Mouse (Mus musculus): ENCODE results near the gene Asb8.

Gene Asb8

DNA sequence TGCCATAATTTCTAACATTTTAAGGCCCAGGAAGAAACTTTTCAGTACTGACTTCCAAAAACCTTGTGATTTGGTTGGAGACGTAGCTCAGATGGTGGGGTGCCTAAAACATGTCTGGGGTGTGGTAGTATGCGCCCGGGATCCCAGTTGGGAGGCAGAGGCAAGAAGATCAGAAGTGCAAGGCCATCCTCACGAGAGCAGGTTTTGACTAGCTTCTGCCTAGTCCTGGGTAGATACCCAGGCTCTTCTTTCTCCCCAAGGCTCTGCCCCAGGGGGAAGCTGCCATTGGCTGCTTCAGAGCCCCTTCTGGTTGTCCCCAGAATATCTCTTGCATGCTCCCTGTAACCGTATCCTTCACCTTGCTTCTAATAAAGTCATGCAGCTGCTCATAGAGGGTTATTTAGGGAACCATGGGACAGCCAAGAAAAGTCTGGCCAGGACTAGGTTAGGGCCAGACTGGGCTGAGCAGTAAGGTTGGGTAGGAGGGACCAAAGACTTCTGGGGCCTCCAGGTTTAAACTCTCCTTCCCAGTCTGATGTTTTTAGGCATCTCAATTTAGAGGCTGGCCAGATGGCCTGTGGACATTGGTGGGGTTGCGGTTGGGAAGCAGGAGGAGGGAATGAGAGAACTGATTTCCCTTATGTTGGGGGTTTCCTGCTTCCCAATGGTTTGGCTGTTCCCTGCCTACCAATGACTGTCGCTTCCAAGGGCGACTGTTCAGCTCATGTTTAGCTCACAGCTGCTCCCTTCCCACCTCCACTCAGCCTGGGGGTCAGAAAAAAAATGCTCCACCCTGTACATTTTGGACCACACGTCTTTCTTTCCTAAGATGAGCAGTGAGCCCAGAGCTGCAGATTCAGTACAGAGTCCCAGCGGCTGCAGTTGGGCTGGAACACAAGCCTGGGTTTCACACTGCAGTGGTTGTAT is 50.3 kb downstream of the Asb8 start:
- no peak for DNase-seq (ENCODE audit: low read depth)

DNA sequence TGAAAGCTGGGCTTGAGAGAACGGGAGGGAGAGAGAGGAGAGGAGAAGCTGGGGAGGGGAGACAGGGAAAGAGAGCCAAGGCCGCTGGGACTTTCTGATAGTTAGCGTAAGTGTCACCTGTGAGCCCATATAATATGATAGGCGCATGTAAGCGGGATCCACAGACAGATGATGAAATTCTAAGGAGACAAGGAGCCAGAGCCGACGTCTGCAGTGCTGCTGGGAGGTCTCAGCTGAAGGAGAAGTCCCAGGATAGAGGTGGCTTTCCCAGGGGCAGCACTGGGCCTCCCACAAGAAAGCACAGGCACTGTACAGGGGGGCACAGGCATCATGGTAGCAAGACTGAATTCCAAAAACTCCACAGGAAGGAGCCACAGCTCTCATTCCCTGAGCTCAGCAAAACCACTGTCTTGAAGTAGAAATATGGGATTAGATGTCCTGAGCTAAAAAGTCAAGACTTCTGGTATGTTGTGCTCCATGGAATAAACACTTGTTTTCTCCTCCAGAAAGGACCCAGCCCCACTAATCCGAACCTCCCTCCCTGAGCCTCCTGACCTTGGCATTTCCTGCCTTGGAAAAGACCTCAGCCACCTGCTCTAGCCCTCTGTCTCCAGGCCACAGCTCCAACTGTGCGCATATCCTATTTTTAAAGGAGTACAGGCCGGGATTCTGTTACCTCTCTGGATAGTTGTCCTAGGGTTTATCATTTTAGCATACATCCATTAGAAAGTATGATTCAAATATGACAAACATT is 51.1 kb downstream of the Asb8 start:
- no peak for DNase-seq (ENCODE audit: low read depth)

DNA sequence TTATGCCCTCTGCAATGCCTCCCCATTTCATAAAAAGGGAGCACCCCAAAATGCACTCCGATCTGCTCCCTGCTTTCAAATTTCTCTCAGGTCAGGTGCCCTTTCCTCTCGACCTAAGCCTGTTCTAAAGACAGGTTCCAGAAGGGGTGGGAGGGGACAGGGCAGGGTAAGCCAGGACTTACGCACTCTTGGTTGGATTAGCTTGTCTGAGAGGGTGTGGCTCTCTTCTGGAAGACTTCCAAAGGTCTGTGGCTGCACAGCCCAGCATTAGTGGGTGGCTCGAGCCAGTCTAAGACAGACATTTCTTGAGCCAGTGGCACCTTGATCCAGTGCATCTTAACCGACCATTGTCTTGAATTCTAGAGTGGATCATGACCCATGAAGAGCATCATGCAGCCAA is 53.6 kb downstream of the Asb8 start:
- no peak for DNase-seq (ENCODE audit: low read depth)

DNA sequence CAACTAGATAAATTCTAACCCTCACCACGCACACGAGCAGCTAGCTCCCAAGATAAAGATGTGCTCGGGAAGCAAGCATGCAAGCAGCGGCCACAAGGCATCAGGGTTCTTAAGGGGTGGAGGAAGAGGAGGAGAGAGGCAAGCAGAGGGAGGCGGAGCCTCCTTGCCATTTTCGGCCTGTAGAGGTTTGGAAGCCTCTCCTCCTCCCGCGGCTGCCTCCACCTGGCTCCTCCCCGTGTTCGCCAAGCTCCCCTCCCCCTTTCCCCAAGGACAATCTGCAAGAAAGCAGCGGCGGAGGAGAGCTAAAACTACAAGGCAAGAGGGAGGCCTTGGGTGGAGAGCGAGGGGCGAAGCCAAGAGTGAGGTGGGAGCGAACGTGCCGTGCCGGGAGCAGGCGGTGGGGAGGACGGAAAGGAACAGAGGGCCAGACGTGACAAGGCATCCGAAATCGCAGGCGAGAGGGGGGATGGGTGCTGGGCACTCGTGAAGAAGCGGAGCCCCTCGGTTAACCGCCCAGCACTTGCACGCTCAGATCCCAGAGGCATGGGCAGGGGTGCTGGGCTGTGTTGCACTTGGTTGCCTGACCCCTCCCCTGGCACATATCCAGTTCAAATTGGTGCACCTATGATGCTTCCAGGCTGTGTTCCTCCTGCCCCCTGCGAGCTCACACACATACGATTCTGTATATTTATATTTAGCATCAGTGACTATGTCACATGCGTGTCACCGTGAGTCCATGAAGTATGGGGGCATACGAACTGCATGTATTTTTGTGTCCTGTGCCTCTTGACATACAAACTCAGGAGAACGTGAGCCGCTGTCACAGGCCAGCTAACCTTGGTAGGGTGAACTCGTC is 56.9 kb downstream of the Asb8 start:
- peak; percentile 74 for DNase-seq (ENCODE audit: low read depth)

DNA sequence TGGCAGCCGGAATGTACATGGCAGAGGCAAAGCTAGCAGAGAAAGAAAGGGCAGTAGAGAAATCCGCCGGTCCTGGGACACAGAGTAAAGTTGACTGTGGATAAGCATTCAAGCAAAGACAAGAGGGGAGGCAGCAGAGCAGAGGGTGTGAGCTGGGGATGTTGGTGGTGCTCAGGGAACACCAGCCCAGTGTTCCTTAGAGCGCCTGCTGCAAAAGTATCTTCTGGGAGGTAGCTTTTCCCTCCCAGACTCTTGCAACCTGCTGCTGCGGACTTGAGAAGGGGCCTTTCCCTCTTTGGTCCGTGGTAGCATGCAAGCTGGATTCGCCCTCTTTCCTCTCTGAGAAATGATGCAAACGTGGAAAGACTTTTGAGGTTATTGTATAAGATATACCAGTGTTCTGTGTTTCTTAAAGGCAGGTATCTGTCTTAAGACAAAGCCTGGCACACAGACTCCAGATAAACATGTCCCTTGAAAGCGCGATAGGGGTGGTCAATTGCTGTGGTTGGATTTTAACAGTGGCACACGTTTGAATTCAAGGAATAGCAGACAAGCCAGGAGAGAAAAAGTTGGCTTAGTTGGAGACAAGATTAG is 57.6 kb downstream of the Asb8 start:
- peak; percentile 3 for DNase-seq (ENCODE audit: low read depth)

DNA sequence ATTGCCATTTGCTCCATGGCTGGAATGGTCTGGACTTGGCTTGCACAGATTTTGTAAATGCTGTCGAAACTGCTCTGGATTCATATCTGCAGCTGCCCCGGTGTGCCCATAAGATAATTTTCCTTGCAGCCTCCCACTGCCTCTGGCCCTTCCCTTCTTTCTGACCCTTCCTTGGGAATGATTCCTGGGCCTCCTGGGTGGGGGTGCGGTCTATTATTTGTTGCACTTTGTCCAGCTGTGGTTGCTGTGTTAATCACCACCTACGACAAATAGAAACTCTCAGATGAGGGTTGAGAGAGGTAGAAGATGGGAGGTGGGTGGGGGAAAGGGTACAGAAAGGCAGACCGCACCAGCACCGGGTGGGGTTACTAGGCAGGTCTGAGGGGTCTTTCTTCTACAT is 58.2 kb downstream of the Asb8 start:
- no peak for DNase-seq (ENCODE audit: low read depth)

DNA sequence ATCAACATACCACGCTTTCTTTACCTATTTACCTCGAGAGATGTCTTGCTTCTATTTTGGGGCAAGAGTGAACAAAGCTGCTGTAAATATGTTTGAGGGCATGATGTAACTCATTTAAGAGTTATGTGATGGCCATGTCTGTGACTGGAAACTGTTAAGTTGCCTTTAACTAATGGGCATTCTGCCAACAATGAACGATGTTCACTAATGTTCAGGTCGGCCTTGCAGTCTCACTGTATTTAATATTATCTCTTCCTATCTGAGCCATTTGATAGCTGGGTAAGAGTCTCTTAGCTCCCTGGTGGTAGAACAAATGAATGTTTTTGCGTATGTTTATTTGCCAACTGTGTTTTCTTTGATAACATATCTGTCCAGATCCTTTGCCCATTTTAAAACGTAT is 58.9 kb downstream of the Asb8 start:
- DNase-seq (ENCODE audit: low read depth), result no peak

DNA sequence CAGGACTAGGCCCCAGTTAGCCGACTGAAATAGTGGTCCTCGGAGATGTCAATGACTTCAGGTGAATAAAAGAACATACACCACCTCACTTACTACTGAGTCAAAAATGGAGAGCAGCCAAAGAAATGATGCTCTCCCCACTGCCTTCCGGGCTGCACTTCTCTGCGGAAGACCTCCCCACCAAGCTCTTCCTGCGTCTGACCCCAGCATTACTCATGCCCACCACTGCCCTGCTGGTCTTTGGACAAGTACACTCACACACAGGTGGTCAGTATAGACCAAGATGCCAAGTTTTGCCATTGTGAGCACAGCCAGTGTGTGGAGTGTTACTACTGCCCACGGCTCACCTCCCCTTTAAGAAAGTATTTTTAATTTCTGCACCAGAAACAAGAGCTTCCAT is 63.0 kb downstream of the Asb8 start:
- DNase-seq (ENCODE audit: low read depth), result no peak

DNA sequence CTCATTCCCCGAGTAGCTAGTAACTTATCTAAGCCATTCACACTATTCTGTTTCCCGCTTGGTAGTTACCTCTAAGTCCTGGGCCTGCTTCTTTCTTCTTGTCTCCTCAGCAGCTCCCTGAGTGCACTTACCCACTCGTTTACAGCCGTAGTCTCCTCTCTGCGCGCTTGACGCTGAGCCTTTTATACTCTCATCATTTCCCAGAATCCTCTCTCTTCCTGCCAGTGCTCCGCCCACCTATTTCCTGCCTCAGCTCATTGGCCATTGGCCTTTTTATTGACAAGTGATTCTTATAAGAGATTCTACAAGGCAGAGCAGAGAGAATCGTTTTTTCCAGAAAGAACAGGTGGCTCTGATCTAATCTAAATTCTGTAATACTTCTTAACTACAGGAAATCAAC is 66.9 kb downstream of the Asb8 start:
- DNase-seq (ENCODE audit: low read depth), result no peak

DNA sequence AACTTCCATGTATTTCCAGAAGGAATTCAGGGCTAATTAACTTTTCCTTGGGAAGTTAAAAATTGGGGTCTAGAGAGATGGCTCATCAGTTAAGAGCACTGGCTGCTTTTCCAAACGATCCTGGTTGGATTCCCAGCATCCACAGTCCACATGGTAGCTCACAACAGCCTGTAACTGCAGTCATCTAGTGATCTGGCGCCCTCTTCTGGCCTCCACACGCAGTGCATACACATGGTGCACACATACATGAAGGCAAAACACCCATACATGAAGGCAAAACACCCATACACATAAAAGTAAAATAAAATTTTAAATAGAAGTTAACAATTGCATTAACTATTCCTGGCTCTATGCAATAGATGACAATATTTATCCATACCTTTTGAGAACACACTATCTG is 68.5 kb downstream of the Asb8 start:
- no peak for DNase-seq (ENCODE audit: low read depth)

DNA sequence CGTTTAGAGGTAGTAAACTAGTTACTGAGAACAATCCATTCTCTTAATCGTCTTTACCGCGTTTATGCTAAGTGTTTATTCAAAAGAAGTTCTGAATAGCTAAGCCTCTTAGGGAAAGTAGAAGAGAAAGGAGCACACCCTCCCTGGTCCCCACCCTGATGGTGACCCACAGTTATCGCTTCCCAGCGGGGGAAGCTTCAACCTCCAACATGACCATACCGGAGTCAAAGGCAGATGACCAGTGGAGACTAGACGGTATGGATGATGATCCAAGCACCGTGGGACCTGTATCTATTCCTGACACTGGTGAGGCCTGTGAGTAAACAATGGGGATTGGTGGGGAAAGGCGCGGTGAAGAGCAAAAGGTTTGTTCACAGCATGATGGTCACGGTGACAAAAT is 70.5 kb downstream of the Asb8 start:
- DNase-seq (ENCODE audit: low read depth), result no peak

DNA sequence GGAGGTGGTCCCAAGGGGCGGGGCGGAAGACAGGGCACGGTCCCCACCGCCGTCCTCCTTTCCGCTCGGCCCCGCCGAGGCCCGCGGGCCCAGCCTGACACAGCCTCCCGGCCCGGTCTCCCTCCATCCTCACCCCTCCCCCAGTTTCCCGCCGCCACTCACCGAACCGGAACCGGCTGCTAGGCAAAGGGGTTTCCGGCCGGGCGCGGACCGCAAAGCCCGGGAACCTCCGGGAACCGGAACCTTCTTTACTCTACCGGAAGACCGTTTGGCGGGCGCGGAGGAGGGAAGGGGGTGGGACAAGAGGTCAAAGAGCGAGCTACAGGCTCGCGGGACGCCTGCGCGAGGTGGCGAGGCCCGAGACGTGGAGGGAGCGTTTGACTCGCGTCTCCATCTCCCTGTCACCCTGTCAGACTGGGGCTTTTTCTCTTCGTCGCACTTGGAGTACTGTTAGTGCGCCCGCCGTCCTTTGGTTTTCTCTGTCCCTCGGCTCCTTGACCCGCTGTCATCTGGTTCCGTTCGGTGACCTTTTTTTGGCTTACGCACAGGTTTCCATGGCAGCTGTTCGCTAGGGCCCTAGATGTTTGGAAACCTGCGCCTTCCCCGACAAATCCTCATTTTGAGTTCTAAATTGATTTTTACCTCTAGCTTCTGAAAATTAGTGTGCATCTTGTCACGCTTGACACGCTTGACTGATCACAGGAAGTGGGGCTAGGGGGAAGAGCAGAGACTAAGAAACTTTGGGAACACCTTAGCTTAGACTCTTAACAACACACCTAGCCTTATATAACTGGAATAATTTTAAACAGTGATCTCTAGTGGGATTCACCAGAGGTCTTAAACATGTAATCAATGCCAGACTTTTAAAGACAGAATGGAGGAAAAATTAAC is 72.1 kb downstream of the Asb8 start, which contains the start of gene Senp1:
Gene Senp1, minus strand, starts transcription at position 624 of the 891 bp plus-strand sequence.
- DNase-seq (ENCODE audit: low read depth), result peak; percentile 61

DNA sequence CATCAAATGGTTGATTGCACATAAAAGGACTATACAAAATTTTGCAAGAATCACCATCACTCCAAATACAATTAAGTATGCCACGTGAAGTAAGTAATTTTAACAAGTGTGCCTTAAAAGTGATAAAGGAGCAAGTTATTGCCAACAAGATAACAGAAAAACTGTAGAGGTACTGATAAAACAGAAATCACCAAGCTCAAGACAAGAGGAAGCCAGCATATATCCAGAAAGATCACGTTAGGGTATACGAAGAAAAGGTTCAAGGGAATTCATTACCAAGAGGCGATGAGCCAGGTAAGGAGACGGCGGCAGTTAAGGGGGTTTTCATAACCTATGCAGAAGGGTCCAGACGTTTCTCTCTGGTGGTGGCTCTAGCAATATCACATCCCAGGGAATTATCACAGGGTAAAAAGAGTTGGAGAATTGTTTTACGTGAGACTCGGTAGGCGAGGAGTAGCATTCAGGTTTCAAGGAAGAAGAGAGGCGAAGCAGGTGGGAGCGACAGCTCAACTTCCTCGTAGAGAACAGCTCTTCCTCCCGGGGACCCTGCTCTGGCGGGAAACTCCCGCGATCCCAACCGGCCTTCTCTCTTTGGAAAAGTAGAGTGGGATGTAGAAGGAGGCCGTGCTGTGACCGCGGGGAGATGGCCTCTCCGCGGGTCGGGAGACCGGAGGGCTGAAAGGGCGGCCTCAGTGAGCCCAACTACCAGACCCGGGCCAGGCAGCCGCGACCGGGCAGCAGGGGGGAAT is 72.9 kb downstream of the Asb8 start, which contains the start of gene Pfkm:
Gene Pfkm, plus strand, starts transcription at position 218 of the 749 bp plus-strand sequence.
- DNase-seq (ENCODE audit: low read depth), result no peak

DNA sequence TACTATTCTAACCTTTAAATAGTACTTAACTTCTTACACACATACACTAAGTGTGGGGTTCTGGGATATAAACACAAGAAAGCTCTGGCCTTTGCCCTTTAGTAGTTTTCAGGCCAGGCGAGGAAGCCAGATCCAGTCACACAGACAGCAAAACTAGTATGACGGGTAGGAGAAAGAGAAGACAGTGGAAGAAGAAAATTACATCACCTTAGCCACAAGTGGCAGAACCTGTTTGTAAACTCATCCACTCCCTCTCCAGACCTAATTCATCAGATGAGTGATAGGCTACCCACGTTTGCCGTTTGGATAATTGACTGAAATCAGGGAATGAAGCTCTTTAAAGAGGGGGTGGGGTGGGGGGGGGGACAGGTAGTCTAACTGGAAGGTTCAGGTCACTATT is 73.6 kb downstream of the Asb8 start:
- DNase-seq (ENCODE audit: low read depth), result no peak

DNA sequence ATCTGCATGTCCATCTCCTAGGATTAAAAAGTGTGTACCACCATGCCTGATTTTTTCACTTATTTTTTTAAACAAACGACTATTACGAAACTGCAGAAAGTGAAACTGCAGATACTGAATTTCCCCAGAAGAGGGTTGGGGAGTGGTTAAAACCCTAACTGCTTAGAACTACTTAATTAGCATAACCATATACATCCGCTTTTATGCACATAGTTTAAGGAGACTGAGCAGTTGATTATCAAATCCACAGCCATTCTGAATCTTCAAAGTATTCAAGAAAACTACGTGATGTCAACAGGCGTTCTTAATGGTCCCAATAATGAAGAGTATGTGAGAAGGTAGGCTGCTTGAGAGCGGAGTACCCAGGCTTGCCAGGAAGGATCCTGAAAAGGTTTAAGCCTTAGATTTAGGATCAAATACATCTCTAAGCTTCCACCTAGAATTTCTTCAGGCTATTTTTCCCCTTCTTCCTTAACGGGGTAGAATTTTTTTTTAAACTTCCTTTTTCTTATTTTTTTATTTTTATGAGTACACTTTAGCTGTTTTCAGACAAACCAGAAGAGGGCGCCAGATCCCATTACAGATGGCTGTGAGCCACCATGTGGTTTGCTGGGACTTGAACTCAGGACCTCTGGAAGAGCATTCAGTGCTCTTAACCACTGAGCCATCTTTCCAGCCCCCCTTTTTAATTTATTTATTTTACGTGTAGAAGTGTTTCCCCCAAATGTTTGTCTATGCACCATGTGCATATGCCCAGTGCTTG is 75.8 kb downstream of the Asb8 start:
- DNase-seq (ENCODE audit: low read depth), result peak; percentile 7

DNA sequence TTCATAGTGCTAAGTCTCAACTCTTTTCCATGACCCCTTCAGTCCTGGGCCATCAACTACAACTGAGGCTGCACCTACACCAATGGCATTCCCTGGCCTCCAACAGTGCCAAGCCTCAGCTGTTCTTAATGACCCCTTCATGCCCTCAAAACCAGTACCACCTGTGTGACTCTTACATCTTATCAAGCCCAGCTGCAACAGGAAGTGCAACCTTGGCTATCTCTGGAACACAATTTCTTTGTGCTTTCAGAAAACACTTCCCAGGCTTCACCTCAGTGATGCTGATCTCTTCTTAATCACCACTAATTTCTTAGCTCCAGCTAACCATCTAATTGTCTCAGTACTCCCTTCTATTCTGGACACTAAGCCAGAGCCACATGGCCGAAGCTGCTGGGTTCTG is 76.5 kb downstream of the Asb8 start:
- no peak for DNase-seq (ENCODE audit: low read depth)
